Mouse (Mus musculus) CD4-positive, CD25-positive, alpha-beta regulatory T cell, adult 4 months (primary cell): ENCODE data around the gene 2010111I01Rik. TPM values are rescaled to one million over a fixed set of nuclear protein-coding genes. Genes with fewer than 3 reads are reported as not detected.
"Not testable (repeated sequence)": the region's sequence is repeated elsewhere in the genome, so short reads cannot be mapped to it uniquely, and the experiment has no call there.

Source experiments
- ATAC-seq: one replicate; pipeline ENCODE4 v1.8.0; 2017
- polyA plus RNA-seq, 2 experiments: library from polyadenylated mRNA; unstranded; fragments of 100-300 nt; shearing (Covaris generic); gene quantifications; one replicate each; pipeline ENCODE4 v1.2.1; 2017

2010111I01Rik gene
- polyA plus RNA-seq, 2 experiments from 2014 or later, result 224 to 233 TPM

DNA sequence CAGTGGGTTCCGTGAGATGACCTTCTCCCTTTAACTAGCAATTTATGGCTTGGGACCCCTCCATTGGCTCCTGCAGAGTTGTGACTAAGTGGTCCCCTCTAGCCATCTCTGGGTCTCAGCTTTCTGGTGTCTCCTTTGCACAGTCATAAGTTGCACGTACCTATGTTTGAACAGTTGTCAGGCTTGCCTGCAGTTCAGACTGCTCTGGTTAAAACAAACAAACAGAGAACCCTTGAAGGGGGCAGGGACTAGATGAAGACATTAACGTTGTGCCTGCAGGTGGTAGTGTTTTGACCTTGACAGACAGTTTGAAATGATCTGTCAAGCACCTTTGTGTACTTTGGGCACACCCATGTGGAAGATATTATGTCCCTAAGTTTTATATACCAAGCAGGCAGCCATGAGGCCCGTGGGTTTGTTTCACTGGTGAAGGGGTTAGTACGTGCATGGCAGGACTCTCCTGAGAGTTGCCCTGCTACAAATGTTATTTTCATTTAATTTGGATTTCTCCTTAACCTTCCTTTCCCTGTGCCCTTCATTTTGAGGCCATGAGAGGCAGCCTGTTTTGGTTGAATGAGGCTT lies 118.0 kb downstream of the 2010111I01Rik start:
- ATAC-seq, result no peak

DNA sequence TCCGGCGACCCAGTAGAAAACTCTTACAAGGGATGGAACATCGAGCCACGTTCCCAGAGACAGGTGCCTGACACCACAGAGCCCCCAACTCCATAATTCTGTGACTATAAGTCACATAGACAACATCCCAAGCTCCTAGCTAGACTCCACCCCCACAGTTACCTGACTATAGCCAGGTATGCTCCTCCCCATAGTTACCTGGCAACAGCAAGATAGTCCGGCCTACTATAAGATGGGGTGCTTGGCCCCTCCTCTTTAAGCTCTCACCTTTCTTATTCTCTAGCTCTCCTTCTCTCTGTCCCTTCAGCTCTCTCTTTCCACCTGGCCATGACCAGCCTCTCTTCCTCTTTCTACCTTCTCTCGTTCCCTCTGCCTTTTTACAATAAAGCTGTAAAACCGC lies 118.4 kb downstream of the 2010111I01Rik start:
- not testable (repeated sequence) for ATAC-seq

DNA sequence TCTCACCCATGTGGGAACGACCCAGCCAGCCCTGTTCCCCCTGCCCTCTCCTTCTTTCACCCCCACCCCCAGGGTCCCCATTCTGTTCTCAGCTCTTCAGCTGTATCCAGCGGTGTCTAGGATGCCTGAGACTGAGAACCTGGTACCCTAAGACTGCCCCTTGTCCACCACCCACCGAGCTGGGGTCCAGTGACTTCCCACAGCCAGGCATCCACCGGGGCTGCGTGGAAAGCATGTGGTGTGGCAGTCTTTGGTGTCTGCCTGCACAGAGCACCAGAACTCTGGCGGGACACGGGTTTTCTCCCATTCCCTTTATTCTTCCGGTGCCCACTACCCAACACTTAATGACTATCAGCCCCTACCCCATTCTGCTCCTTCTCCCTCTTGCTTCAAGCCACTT lies 119.0 kb downstream of the 2010111I01Rik start:
- ATAC-seq, result no peak

DNA sequence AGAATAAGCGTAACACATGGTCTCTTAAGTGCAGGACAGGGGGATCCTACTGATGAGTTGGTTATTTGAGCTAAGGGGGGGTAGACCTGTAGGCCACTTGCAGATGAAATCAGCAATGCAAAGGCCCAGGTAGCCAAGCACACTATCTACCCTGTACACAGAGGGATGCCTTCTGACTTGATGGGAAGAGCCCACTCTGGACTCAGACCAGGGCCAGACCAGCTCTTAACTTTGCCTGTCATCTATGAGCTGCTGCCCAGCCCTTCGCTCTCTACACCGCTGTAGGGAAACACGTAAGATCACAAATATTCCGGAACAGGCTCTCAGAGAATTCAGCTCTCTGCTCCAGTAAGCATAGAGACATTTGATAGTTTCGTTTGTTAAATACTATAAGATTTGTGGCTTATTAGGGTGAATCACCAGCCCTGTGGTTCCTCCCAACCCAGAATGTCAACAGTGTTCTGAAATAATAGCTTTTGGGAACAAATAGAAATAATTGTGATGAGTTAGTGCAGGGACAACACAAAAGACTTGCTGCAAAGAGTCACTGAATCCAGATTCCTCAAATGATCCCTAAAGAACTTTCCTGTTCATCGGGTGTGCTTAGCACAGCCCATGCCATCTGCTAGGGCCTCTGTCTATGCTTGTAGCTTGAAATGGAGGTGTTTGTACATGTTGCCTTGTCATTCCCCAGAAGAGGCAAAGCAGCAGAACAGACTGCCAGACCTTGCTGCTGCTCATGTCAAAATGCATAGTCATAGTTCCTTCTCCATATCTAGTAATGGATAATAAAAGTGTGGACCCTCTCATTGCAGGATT lies 123.4 kb downstream of the 2010111I01Rik start:
- ATAC-seq, result no peak

DNA sequence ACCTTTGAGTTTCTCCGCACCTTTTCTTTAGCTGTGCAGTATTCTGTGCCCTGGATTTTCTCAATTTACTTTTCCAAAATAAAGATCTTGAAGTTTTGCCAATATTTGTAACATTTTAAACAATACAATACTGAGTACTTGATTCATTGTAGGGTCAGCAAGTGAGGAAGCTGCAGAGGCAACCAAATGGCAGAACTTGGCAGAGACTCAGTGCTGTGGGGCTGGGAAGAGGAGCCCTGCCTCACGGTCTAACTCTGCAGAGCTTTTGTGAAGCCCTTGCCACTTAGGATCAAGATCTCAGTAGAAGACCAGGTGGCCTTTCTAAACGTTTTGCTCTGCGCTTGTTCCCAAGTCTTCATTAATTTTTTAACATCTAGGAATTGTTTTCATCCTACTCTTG lies 124.8 kb downstream of the 2010111I01Rik start:
- no peak for ATAC-seq

DNA sequence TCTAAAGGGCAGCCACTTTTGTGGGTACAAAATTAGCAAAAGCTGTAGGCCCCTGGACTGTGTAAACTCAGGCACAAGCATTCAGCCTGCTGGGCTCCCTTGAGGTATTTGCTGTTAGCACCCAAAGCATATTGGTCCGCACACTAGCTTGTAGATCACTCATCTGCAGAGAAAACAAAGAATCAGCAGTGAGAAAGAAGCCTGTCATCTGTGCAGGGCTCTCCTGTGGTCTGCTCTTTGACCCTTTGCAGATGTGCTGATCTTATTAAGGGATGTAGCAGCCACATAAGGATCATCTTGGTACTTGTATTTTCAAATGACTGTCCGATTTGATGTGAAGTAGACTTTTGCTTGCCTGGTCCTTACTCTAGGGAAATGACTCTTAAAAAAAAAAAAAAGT lies 126.6 kb downstream of the 2010111I01Rik start:
- no peak for ATAC-seq

DNA sequence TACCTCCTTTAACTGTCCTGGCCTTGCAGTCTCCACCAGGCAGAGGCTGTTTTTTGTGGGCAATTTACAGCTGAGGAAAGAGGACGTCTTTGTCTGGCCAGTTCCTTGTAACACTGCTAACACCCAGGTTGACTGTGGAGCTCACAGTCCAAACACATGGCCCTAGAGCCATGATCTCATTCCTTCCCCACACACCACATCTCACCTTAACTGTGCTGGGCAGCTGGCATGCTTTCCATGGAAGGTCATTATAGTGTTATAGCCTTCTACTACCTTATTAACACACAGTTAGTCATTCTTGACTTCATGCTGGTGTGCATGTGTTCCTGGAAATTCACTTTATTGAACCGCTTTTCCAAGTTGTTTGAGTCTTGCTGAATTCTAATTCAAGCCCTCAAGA lies 127.6 kb downstream of the 2010111I01Rik start:
- ATAC-seq, result no peak

DNA sequence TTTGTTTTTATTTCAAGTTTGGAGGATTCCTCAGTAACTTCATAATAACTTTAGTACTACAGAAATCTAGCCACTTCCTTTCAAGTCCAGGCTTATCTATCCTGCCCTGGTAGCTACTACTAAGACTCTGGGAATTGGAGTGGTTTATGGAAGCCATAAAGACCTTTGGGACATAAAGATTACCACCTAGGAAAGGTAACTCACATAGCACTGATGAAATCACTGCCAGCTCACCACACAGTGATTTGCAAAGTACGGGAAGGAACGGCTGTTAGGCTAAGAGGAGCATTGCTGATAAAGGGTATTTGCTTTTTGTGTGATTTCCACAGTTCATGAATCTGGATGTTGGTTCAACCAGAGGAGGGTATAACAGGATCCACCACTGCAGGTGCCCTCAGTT lies 128.2 kb downstream of the 2010111I01Rik start:
- no peak for ATAC-seq

DNA sequence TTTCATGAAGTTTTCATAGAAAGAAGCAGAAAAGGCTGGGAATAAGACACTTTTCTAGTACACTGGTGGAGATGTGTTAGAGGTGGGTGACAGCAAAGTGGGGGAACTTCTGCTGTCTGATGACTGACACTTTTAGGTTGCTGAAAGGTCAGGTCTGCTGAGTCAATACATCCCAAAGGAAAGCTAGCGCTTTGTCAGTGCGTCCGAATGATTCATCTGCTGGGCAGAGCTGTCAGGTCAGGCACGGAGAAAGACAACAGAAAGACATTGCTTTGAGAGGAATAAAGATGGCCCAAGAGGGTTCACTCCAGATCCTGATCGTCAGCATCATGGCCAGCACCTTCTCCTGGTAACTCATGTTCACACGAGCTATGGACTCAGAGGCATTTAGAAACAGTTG lies 128.9 kb downstream of the 2010111I01Rik start:
- no peak for ATAC-seq

DNA sequence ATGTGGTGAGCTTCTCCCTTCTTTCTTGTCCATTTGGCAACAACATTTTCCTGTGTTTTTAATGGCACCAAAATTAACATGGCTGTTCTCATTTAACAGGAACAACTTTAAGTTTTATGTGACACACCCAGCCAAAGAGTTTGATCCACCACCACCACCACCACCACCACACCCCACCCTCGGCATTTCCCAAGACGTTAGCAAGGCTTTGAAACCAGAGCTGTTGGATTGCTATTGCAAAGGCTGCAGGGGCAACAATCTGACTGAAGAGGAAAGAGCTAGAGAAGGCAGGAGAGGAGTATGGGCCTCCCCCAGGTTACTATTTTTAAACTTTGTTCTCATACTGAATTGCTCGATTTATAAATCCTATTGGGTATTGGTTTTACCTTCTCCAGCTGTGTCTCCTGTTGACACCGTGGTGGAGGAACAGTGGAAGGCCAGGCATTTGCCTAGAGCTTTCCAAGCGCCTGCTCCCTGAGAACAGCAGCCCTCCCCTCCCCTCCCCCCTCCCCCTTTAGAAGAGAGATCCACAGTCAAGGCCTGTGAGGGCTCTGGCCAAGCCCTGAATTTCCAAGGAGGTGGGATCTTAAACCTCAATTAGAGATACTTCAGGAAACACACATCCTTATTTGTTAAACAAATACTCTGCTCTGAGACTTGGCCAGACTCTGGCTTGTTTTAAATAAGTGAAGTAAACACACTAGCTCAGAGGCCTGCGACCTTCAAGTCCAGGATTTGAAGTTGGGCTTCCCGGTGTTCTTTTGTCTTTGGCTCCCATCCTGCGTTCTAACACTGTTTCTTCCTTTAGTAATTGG lies 129.8 kb downstream of the 2010111I01Rik start:
- no peak for ATAC-seq

DNA sequence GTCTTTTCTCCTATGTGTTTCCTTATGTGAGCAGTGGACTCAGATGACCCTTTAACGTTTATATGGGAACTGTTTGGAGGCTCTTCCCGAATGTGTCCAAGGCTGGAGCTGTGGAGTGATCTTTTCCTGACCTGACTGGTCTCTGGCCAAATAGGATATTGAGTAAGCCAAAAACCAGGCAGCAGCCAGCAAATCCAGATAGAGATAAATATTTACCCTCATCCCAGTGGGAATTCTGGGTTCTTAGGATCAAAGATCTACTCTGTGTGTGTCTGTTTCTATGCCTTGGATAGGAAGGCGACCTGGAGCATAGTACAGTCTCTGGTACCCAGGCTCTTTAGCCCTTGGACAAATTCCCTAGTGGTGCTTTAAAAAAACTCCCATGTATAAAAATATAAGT lies 132.1 kb downstream of the 2010111I01Rik start:
- ATAC-seq, result no peak

DNA sequence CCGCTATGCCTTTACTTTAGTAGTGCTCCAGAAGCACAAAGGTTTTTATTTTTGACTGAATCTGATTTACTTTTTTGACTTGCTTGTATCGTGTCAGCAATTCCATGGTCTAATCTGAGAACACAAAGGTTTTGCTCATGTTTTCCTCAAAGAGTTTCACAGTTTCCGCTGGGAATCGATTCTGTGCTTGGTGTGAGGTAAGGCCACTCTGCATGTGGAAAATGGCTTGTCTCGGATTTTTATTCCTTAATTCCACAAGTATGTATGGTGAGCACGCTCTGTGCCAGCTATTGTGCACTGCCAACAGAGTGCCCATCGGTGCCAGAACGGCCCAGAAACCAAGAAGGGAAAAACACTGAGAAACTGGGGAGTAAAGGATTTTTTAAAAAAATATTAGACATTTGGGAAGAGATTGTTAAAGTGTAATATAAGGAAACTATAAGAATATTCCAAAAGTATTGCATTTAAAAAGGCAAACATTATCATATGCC lies 132.8 kb downstream of the 2010111I01Rik start:
- ATAC-seq, result no peak

DNA sequence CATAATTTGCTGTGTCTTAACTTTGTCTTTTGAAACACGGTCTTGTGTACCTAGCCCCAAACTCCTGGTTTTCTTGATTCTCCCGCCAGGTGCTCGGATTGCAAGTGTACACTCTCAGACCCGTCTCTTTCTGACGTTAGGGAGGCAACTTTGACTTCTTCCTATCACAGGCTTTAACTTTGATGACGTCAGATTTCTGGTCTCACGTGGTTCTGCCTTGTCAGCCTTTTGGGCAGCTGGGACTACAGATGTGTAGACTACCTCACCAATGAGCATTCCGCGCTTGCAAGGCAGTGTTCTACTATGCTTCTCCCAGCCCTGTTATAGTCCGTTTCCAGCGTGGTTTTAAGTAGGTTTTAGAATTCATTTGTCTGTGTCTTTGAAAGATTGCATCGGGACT lies 137.1 kb downstream of the 2010111I01Rik start:
- ATAC-seq, result no peak

DNA sequence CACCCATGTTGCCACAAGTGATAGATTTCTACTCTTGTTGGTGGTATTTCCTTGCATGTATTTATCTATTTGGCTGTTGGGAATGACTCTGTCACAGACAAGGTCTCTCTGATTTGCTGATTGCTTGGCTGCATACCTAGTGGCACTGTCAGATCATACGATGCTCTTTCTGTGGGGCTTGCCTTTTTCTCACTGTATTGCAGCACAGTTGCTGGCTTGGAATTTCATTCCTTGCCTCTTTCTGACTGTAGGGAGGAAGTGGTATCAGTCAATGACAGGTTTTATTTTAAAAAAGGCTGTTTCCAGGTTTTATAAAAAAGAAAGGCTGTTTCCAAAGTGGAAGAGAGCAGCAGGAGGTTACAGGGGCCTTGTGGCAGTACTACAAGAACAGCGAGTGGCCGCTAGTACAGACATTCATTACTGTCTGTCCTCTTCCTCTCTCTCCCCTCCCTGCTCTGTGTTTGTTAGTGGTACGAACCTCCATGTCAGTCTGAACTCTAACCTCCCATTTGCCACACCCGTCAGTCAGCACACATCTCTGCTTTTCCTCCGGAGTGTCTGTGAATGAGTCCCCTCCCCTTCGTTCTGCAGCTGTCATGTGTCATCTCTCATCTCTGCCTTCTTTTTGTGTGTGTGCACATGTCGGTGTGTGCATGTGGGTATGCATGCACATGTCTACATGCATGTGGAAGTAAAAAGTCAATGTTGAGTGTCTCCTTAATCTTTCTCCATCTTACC lies 138.3 kb downstream of the 2010111I01Rik start:
- no peak for ATAC-seq

DNA sequence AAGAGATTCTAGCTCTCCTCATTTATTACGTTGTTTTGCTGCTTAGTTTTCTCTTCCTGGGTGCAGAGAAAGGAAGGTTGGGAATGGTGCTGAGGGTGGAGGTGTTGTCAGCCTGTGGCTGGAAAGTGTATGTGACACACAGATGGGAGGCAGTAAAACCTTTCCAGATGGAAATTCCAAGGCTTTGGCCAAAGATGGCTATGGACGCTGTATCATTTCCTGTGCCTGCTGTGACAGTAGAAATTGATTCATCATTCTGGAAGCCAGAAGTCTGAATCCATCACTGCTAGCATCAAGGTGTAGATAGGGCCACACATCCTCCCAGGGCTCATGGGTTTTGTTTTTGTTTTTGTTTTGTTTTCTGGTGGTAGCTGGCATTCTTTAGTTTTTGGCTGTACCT lies 141.9 kb downstream of the 2010111I01Rik start:
- ATAC-seq, result no peak

DNA sequence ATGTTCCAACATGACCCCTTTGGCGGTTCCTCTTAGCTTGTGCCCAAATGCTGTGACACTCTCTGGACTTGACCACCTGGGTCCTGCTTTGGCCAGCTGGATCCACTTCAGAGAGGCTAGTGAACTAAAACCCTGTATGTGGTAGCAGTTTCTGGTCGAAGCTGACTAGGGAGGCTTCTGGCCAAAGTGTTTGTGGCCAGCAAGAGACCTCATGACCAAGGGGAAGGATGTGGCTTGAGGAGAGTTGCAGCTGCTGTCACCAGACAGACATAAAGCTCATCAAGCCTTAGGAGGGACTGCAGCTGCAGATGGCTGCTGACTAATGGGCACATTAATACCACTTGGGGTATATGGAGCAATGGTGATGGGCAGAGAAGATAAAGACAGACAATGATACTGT lies 143.9 kb downstream of the 2010111I01Rik start:
- no peak for ATAC-seq

DNA sequence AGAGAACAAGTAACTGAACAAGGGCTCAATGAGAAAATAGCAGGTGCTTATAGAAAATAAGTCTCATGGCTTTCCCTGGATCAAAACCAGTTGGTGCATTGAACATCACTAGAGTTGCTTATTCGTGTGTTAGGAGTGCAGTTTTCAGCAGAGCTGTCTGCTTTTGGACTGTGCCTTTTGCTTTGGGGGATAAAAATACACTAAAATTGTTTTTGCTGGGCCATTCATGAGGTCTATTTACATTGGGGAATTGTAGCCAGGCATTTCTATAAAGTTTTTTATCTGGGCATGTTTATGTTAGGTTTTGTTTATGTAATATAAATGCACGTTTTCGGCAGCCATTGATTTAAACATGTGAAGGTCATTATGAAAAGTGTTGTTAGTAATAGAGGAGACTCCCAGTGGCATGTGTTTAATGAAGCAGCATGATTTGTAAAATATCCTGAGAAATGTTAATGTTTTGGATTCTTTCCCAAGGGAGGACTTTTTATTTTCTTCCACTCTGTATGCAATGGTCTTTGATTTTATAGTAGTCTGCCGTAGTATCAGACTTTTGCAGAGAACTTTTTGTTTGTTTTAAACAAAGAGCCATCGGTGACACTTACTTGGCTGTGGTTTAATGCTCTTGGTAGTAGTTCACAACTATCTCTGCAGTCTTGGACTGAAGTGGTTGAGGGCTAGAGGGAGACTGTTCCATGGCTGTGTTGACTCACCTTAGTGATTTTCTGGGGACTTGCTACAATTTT lies 146.8 kb downstream of the 2010111I01Rik start:
- no peak for ATAC-seq

DNA sequence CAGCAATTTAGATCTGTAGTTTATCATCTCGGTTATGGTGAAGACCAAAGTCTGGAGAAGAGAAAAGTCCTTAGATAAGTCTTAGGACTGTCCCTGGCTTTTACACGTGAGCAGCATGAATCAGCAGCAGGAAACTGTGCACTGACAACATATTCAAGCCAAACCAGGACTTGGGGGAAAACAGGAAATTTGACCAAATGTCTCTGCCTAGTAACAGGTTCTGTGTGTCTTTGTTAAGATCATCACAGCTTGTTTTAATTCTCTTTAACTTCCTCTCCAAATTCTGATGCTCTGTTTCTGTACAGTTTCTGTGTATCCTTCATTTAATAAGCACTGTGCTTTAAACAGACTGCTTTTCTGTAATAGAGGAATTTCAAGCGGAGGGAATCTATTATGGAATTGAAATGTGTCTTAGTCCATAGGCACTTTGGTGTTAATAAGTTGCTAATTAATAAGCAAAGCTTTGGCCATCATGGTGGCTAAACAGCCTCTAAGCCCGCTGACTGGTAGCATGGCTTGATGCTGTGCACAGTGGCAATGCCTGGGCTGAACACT lies 147.4 kb downstream of the 2010111I01Rik start:
- no peak for ATAC-seq

DNA sequence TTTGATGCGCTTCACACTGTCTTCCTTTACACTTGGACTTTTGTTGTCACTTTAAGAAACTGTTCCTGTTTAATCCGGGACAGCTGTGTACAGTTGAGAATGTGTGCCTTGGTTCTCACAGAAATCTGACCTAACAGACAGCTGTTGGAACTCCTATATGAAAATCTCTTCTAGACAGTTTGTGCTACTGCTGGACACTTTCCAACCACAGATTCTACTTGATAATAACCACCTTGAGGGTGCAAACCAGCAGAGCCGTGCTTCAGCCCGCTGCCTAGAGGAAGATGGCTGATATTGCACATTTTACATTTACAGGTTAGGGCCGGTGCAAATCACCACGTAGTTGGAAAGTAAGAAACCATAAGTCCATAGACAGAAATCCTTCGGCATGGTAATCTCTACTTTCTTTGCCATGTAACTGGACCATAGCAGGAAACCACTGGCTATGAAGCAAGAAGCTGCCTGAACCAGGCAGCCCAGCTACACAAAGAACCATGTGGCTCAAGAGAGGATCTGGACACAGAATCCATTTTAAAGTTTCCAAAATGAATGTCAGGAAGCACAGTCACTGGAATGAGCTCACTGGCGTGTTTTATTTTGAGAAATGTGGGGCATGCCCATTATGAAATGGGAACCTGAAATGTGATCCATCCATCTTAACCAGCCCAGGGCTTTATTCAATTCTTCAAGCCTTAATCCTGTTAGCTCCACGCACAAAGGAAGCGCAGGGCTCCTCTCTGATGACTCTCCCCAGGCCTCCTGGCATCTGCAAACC lies 148.1 kb downstream of the 2010111I01Rik start:
- peak; percentile 70 for ATAC-seq

DNA sequence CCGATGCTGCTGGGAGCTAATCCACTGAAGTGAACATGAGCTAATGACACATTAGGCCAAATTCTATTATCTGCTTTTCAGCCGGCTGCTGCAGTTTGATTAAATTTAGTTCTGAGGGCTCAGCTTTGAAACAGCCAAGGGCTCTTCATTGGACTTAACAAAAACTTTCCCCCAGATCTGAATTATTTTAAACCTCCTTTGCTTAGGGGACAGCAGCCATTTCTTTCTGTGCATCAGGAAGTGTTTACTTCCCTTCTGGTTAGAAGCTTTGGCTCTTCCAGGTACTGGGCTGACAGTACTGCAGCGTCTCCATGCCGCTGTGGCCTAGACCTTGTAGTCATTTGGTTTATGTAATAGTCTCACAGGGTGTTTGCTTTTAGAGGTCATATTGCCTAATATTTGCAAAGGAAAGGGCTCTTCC lies 149.2 kb downstream of the 2010111I01Rik start:
- no peak for ATAC-seq
